Mouse (Mus musculus) myocyte (in vitro differentiated cells): Measurements from ENCODE around the gene Elovl6.

Source experiments
- CEBPB ChIP-seq: IDR thresholded peaks from 2 replicates; pipeline ENCODE4 v1.6.1; 2011; ENCODE audit warnings: mild to moderate bottlenecking, moderate library complexity; ENCODE audit not compliant: poor library complexity, insufficient read depth, severe bottlenecking
- E2F4 ChIP-seq: IDR thresholded peaks from one replicate; pipeline ENCODE4 v1.6.1; 2011; ENCODE audit warnings: mild to moderate bottlenecking, control low read depth, moderate library complexity; ENCODE audit not compliant: insufficient read depth
- MAX ChIP-seq: IDR thresholded peaks from one replicate; pipeline ENCODE4 v1.6.1; 2011; ENCODE audit warnings: low read depth, mild to moderate bottlenecking, control low read depth
- MYOD1 ChIP-seq, 3 experiments: IDR thresholded peaks; one replicate each; pipeline ENCODE4 v1.6.1; 2011; ENCODE audit warnings: control low read depth in 2 of 3, low read depth in 2 of 3, mild to moderate bottlenecking in 2 of 3, moderate library complexity in 1 of 3; ENCODE audit not compliant: insufficient read length in 2 of 3, control insufficient read depth in 1 of 3
- MYOG ChIP-seq, 3 experiments: IDR thresholded peaks; one replicate each; pipeline ENCODE4 v1.6.1; 2011; ENCODE audit warnings: control low read depth in 2 of 3, low read depth in 2 of 3, mild to moderate bottlenecking in 2 of 3; ENCODE audit not compliant: insufficient read length in 2 of 3, control insufficient read depth in 1 of 3, insufficient read depth in 1 of 3
- POLR2A ChIP-seq: IDR thresholded peaks from one replicate; pipeline ENCODE4 v1.6.1; 2011; ENCODE audit warnings: low read depth, mild to moderate bottlenecking, control low read depth, moderate library complexity; ENCODE audit not compliant: insufficient read length
- POLR2AphosphoS2 ChIP-seq: IDR thresholded peaks from one replicate; pipeline ENCODE4 v1.6.1; 2011; ENCODE audit warnings: low read depth, control low read depth; ENCODE audit not compliant: insufficient read length
- SRF ChIP-seq: IDR thresholded peaks from one replicate; pipeline ENCODE4 v1.6.1; 2011; ENCODE audit warnings: low read depth; ENCODE audit not compliant: control insufficient read depth, insufficient read length
- TCF12 ChIP-seq: IDR thresholded peaks from one replicate; pipeline ENCODE4 v1.6.1; 2011; ENCODE audit warnings: mild to moderate bottlenecking, control low read depth; ENCODE audit not compliant: poor library complexity, insufficient read depth, severe bottlenecking
- TCF3 ChIP-seq: IDR thresholded peaks from one replicate; pipeline ENCODE4 v1.6.1; 2011; ENCODE audit warnings: low read depth, control low read depth; ENCODE audit not compliant: insufficient read length
- USF1 ChIP-seq: IDR thresholded peaks from one replicate; pipeline ENCODE4 v1.6.1; 2011; ENCODE audit warnings: low read depth, mild to moderate bottlenecking, control low read depth, moderate library complexity

DNA sequence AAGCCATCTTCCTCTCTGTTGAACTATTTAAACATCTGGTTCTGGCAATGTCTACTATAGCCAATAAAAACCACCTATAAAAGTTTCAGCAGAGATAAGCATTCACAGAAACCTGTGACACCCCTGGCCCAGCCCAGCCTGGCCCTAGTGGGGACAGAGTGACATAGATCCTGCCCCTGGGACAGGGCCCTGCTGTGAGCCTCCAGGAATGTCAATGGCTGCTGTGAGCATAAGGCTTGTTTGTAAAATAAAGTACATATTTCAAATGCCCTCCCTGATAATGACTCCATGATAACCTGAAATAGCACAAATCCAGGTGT is 118.1 kb downstream of the Elovl6 start:
- TF ChIP-seq POLR2A (no peak), POLR2AphosphoS2 (no peak), MAX (no peak), E2F4 (no peak), SRF (no peak), TCF12 (no peak), MYOG (IDR thresholded peaks at IDR 0.05; ENCODE audit: control insufficient read depth in 1 of 3, insufficient read depth in 1 of 3, insufficient read length in 2 of 3, low read depth in 2 of 3) (no peak), USF1 (no peak), TCF3 (no peak), CEBPB (no peak), MYOD1 (IDR thresholded peaks at IDR 0.05; ENCODE audit: control insufficient read depth in 1 of 3, insufficient read length in 2 of 3, low read depth in 2 of 3) (no peak)
